Mouse (Mus musculus) lung, postnatal 0 days (tissue): ENCODE measurements at regions not wholly inside any gene's neighbourhood (a gene's known extent, or its start where the extent isn't known, plus 50 kb on each side); places are given as distances from the start of the nearest gene placed in this dataset.

Experiments used
- CTCF ChIP-seq: IDR thresholded peaks from 2 replicates; pipeline ENCODE4 v1.5.1; 2016; ENCODE audit warnings: antibody characterized with exemption, mild to moderate bottlenecking
- EP300 ChIP-seq: IDR thresholded peaks from 2 replicates; pipeline ENCODE4 v1.6.1; 2016; ENCODE audit warnings: antibody characterized with exemption, mild to moderate bottlenecking, control low read depth

- TF ChIP-seq CTCF (no peak), EP300 (no peak)
These were observed 252.7 kb upstream of the Arglu1 start for GRCm38 (mm10) chr8:8942991-8943390.
